Mouse (Mus musculus) embryonic facial prominence, embryonic 15.5 days (tissue): ENCODE results near the gene Trub1. TPM values are rescaled to one million over a fixed set of nuclear protein-coding genes. Genes with fewer than 3 reads are reported as not detected.

Source experiments
- ATAC-seq: fragments of 200-750 bp; cut with Nextera tagmentation; 2 replicates; pipeline ENCODE4 v1.8.0; 2017; ENCODE audit warnings: low read depth, moderate TSS enrichment; ENCODE audit not compliant: insufficient number of reproducible peaks, low FRiP score, low TSS enrichment
- H3K27ac ChIP-seq: fragments of 300-500 bp; sonication (generic); replicated peaks from 2 replicates; pipeline ENCODE4 v1.5.1; 2015; ENCODE audit warnings: mild to moderate bottlenecking, inconsistent platforms
- H3K27me3 ChIP-seq: fragments of 300-500 bp; sonication (generic); 2 replicates; pipeline ENCODE4 v1.6.1; 2015; ENCODE audit warnings: inconsistent platforms
- H3K36me3 ChIP-seq: fragments of 300-500 bp; sonication (generic); 2 replicates; pipeline ENCODE4 v1.6.1; 2015; ENCODE audit warnings: mild to moderate bottlenecking, inconsistent platforms
- H3K4me1 ChIP-seq: fragments of 300-500 bp; sonication (generic); 2 replicates; pipeline ENCODE4 v1.6.1; 2015; ENCODE audit warnings: inconsistent platforms
- H3K4me2 ChIP-seq: fragments of 300-500 bp; sonication (generic); replicated peaks from 2 replicates; pipeline ENCODE4 v1.6.1; 2015; ENCODE audit warnings: mild to moderate bottlenecking, inconsistent platforms
- H3K4me3 ChIP-seq: fragments of 300-500 bp; sonication (generic); replicated peaks from 2 replicates; pipeline ENCODE4 v1.5.1; 2015; ENCODE audit warnings: mild to moderate bottlenecking, inconsistent platforms
- H3K9ac ChIP-seq: fragments of 300-500 bp; sonication (generic); 2 replicates; pipeline ENCODE4 v1.6.1; 2015; ENCODE audit warnings: inconsistent platforms
- H3K9me3 ChIP-seq: fragments of 300-500 bp; sonication (generic); replicated peaks from 2 replicates; pipeline ENCODE4 v1.6.1; 2016; ENCODE audit warnings: inconsistent platforms
- WGBS: fragments of 180-500 bp; shearing (Covaris S2); methylation state at CpG from one replicate; pipeline ENCODE4 v1.1.7; 2015; 5-methylcytosine and 5-hydroxymethylcytosine counted together
- polyA plus RNA-seq: library from polyadenylated mRNA; unstranded; fragments of >200 nt; fragmentation: Nextera tagmentation; extraction: Ambion mirVana; gene quantifications from 2 replicates; pipeline ENCODE4 v1.2.1, GENCODE M21; 2015

The Trub1 gene
- polyA plus RNA-seq, 1 experiment from 2014 or later = 24.1 TPM

DNA sequence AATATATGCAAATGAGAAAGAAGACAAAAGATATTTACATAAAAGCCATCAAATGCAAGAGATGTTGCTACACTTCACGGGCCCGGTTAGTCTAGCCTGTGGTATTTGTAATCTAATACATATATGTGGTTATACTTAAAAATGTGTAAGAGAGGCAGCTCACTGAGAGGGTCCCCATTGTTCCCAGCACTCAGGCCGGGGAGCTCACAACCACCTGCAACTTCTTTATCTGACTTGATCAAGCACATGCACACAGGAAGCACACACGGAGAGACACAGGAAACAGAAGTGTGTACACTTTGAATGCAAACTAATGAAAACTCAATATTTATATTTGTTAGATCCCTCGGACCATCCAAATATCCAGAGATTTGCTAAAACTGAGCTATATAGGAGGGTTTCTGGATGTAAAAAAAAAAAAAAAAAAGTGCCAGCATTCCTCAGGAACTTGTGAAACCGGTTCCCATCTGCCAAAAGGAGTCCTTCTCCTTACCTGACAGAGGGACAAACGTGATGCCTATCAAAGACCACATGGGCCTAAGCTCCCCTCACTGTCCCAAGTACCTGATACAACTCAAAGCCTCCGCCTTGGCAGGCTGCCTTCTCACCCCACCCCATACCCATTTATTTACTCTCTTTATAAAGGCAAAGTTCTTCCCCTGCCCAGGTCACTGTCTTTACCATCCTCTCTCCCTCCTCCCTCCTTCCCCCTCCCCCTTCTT lies 9.6 kb upstream of the Trub1 start:
- H3K4me1 ChIP-seq = no peaks in the 10 kb centered on the region
- H3K27me3 ChIP-seq = no peaks in the 10 kb centered on the region
- H3K4me2 ChIP-seq = no peak overlapping the region
- WGBS = 39% methylated on average over 8 of the region's 8 CpGs
- H3K4me3 ChIP-seq = no peak overlapping the region
- no peak overlapping the region for H3K9ac ChIP-seq
- ATAC-seq = no peak
- H3K36me3 ChIP-seq = no peaks in the 10 kb centered on the region
- H3K27ac ChIP-seq = no peak overlapping the region
- no peaks in the 10 kb centered on the region for H3K9me3 ChIP-seq

DNA sequence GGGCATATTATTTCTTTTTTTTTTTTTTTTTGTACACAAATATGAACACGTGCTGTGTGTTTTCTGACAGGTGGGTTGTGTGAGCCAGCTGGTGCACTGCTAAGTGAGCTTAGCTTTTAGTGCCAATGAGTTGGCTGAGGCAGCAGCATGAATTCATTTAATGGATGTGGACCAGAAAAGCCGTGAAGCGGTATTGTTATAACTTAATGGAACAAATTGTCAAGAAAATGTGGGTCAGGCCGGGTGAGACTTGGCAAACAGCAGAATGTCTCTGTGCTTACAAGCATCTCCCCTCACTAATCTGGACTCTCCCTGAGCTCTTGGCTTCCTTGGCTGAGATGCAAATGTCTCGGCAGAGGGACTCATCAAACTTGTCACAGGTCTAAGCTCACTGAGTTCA lies 7.7 kb upstream of the Trub1 start:
- H3K9ac ChIP-seq = no peak overlapping the region
- H3K4me3 ChIP-seq = no peak overlapping the region
- H3K4me2 ChIP-seq = no peak overlapping the region
- no peaks in the 10 kb centered on the region for H3K9me3 ChIP-seq
- no peaks in the 10 kb centered on the region for H3K36me3 ChIP-seq
- no peak for ATAC-seq
- H3K27me3 ChIP-seq = no peaks in the 10 kb centered on the region
- no peak overlapping the region for H3K27ac ChIP-seq
- 42% methylated on average over 5 of the region's 5 CpGs for WGBS
- H3K4me1 ChIP-seq = no peaks in the 10 kb centered on the region

DNA sequence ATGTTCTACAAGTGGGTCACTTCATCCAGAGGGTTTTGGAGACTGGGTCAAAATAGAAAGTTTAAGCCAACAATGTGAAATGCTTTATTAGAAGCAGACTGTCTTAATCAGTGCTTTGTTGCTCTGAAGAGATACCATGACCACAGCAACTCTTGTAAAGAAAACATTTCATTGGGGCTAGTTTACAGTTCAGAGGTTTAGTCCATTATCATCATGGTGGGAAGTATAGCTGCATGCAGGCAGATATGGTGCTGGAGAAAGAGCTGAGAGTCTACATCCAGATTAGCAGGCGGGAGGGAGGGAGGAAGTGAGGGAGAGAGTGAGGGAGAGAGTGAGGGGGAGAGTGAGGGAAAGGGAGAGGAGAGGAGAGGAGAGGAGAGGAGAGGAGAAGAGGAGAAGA lies 1.9 kb upstream of the Trub1 start:
- WGBS = 72% methylated on average over 1 of the region's 1 CpGs
- no peak overlapping the region for H3K27ac ChIP-seq
- H3K36me3 ChIP-seq = no peaks in the 10 kb centered on the region
- H3K9me3 ChIP-seq = no peaks in the 10 kb centered on the region
- H3K4me3 ChIP-seq = no peak overlapping the region
- no peaks in the 10 kb centered on the region for H3K27me3 ChIP-seq
- H3K4me2 ChIP-seq = no peak overlapping the region
- no peak overlapping the region for H3K9ac ChIP-seq
- H3K4me1 ChIP-seq = peaks cover 16% of the 10 kb centered on the region
- ATAC-seq = no peak

DNA sequence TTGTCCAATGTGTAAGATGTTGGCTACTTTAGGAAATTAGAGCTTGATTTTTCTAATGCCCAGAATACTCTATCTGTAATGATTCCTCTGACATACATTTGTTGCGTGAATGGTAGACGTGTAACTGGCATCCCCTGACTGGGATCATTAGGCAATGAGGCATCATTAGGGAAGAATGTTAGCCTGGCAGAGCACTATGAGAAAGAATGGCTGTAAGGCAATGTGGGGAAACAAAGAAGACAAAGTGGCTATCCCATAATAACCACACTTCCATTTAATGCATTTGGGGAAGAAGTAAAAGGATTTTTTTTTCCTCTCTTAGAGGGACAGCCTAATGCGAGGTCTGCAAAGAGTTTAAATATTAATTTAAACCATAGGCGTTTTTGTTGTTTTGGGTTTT lies 950 bp upstream of the Trub1 start:
- Histone ChIP-seq H3K4me3 (no peak overlapping the region), H3K4me1 (peaks cover 16% of the 10 kb centered on the region), H3K4me2 (no peak overlapping the region), H3K27me3 (no peaks in the 10 kb centered on the region), H3K36me3 (no peaks in the 10 kb centered on the region), H3K9me3 (no peaks in the 10 kb centered on the region), H3K9ac (no peak overlapping the region), H3K27ac (no peak overlapping the region)
- 78% methylated on average over 4 of the region's 4 CpGs for WGBS
- ATAC-seq = no peak

DNA sequence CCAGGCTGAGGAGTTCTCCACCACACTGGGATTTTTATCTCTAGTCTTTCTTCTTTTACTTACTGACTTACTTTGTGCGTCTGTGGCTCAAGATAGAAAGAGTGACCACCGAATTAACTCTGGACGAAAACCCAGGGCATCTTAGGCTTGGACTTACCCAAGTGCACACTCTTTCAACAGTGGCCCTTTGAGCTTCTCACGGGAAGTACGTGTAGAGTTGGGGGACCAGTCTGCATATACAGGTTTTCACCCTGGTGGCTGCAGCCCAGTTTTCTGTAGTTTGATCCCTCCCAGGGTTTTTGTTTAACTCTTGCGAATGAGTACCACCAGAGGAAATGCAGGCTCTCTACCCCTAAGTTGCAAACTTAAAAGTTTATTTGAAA lies 497 bp downstream of the Trub1 start:
- no peaks in the 10 kb centered on the region for H3K9me3 ChIP-seq
- H3K27me3 ChIP-seq = no peaks in the 10 kb centered on the region
- ATAC-seq = no peak
- H3K27ac ChIP-seq = no peak overlapping the region
- H3K4me1 ChIP-seq = peaks cover 16% of the 10 kb centered on the region
- peak overlapping the region; percentile 47 for H3K4me2 ChIP-seq
- H3K4me3 ChIP-seq = peak overlapping the region; percentile 77
- WGBS = 4% methylated on average over 6 of the region's 6 CpGs
- H3K36me3 ChIP-seq = 0 out of 2 replicates have a peak, but pooled peaks cover 2% of the 10 kb centered on the region
- peak overlapping the region; percentile 77 for H3K9ac ChIP-seq

DNA sequence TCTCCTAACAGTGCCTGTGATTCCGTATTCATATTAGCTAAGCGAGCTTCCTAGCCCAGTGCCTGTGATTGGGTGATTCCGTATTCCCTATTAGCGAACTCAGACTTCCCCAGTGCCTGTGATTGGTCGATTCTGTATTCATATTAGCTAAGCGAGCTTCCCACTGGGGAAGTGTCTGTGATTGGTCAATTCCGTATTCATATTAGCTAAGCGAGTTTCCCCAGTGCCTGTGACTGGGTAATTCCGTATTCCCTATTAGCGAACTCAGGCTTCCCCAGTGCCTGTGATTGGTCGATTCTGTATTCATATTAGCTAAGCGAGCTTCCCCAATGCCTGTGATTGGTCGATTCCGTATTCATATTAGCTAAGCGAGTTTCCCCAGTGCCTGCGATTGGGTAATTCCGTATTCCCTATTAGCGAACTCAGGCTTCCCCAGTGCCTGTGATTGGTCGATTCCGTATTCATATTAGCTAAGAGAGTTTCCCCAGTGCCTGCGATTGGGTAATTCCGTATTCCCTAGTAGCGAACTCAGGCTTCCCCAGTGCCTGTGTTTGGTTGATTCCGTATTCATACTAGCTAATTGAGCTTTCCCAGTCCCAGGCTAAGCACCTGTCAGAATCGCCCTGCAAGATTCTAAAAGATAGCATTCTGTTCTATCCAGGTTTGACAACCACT lies 2.7 kb downstream of the Trub1 start:
- Histone ChIP-seq H3K36me3 (peaks cover 15% of the 10 kb centered on the region; the same call in 1 of the 2 replicates), H3K4me1 (peaks cover 16% of the 10 kb centered on the region), H3K4me3 (no peak overlapping the region), H3K9me3 (no peaks in the 10 kb centered on the region), H3K9ac (no peak overlapping the region), H3K4me2 (no peak overlapping the region), H3K27ac (no peak overlapping the region), H3K27me3 (no peaks in the 10 kb centered on the region)
- WGBS = 95% methylated on average over 25 of the region's 25 CpGs
- ATAC-seq = no peak

DNA sequence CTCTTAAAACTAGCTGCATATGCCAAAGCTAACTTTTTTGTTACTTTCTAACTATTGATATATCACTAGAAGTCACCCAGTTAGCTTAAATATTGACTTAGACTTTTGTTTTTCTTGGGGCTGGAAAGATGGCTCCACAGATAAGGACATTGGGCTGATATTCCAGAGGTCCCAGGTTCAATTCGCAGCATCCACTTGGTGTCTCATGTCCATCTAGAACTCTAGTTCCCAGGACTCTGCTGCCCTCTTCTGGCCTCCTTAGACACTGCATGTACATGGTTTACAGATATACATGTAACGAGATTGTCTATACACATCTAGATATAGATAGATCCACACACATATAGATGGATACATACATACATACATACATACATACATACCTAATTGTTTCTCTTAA lies 4.4 kb downstream of the Trub1 start:
- Histone ChIP-seq H3K4me1 (peaks cover 16% of the 10 kb centered on the region), H3K9ac (no peak overlapping the region), H3K4me3 (no peak overlapping the region), H3K27ac (no peak overlapping the region), H3K36me3 (peaks cover 23% of the 10 kb centered on the region; the same call in 1 of the 2 replicates), H3K4me2 (no peak overlapping the region), H3K9me3 (no peaks in the 10 kb centered on the region), H3K27me3 (no peaks in the 10 kb centered on the region)
- 79% methylated on average over 2 of the region's 2 CpGs for WGBS
- no peak for ATAC-seq

DNA sequence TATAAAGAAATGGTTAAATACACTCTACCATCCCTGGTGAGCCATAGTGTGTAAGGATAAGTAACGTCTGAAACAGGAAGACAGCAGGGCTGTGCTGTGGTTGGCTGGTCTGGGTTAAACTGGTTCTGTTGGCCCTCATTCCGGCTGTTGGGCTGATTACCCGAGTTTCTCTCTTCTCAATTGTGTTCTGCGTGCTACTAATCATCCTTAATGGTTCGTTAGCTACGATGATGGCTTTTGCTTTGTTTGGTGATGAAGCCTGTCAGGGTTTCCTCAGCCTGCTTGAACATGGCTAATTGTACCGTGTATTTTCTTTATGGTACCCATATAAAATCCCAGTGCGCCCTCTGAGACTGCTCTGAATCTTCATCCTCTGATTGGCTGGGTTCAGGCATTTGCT lies 11.0 kb downstream of the Trub1 start:
- no peak overlapping the region for H3K4me2 ChIP-seq
- WGBS = 76% methylated on average over 8 of the region's 8 CpGs
- H3K27me3 ChIP-seq = no peaks in the 10 kb centered on the region
- no peak overlapping the region for H3K4me3 ChIP-seq
- H3K4me1 ChIP-seq = peaks cover 7% of the 10 kb centered on the region; the same call in 1 of the 2 replicates
- ATAC-seq = no peak
- no peak overlapping the region for H3K9ac ChIP-seq
- H3K36me3 ChIP-seq = peaks cover 26% of the 10 kb centered on the region; the same call in 1 of the 2 replicates
- no peaks in the 10 kb centered on the region for H3K9me3 ChIP-seq
- H3K27ac ChIP-seq = no peak overlapping the region

DNA sequence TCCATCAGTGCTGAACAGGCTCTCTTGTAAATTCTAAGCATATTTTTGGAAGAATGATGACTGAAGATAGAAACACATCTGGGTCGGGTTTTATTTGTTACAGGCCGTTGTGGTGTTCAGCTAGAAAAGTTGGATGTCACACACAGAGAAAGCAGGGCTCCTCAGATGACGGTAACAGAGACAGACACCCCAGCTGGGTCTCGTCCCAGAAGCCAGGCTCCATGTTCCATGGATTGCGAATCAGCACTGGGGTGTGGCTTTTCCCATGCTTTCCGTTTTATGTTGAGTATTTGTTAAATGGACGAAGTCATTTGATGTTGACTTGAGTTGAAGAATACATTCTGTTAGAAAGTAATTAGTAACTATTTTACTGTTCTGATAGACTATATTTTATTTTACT lies 13.0 kb downstream of the Trub1 start:
- peaks cover 29% of the 10 kb centered on the region; the same call in 1 of the 2 replicates for H3K36me3 ChIP-seq
- 57% methylated on average over 7 of the region's 7 CpGs for WGBS
- H3K4me3 ChIP-seq = no peak overlapping the region
- H3K4me1 ChIP-seq = peaks cover 7% of the 10 kb centered on the region; the same call in 1 of the 2 replicates
- H3K4me2 ChIP-seq = no peak overlapping the region
- H3K9ac ChIP-seq = no peak overlapping the region
- no peaks in the 10 kb centered on the region for H3K27me3 ChIP-seq
- H3K9me3 ChIP-seq = no peaks in the 10 kb centered on the region
- no peak for ATAC-seq
- H3K27ac ChIP-seq = 0 out of 2 replicates have a peak overlapping the region, but pooled peaks have one; percentile 22

DNA sequence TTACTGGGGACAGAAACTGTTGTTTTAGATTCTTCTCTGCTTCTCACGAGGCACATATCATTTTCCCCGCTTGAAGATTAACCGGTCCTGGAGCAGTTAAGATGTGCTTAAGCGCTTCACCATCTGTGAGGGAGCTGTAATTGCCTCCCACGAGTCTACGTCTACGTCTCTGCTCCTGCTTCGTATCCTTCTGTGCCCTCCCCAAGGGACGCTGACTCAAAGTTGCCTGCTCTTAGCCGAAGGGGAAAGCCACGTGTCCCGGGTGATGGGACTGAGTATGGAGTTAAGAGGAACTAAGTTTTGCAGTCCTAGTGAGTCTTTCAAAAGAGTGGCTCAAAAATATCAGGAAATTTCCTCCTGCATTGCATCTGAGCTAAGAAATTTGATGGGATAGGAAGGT lies 18.3 kb downstream of the Trub1 start:
- Histone ChIP-seq H3K36me3 (0 out of 2 replicates have a peak, but pooled peaks cover 25% of the 10 kb centered on the region), H3K4me1 (peaks cover 13% of the 10 kb centered on the region; the same call in 1 of the 2 replicates), H3K9me3 (no peaks in the 10 kb centered on the region), H3K27me3 (no peaks in the 10 kb centered on the region), H3K4me2 (no peak overlapping the region), H3K9ac (no peak overlapping the region), H3K4me3 (no peak overlapping the region), H3K27ac (no peak overlapping the region)
- 69% methylated on average over 12 of the region's 12 CpGs for WGBS
- ATAC-seq = 0 out of 2 replicates have a peak, but pooled peaks have one; percentile 36

DNA sequence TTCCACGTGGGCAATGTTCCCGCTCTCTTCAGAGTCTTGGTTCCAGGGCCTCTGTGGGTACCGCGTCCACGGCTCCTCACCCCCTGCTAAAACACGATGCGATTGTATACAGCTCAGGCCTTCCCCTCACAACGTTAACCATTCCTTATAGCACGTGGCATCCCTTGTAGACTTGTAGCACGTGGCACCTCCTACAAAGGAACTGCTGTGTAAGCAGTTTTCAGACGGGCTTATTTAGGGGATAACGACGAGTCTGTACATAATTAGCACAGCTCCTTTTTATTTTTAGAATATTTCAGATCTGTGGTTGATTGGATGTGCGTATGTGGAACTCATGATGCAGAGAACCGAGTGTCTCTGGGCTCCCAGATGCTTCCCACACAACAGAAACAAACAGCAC lies 19.5 kb downstream of the Trub1 start:
- Histone ChIP-seq H3K27ac (no peak overlapping the region), H3K27me3 (no peaks in the 10 kb centered on the region), H3K4me3 (no peak overlapping the region), H3K36me3 (0 out of 2 replicates have a peak, but pooled peaks cover 22% of the 10 kb centered on the region), H3K4me1 (peaks cover 8% of the 10 kb centered on the region; the same call in 1 of the 2 replicates), H3K9ac (no peak overlapping the region), H3K4me2 (no peak overlapping the region), H3K9me3 (no peaks in the 10 kb centered on the region)
- WGBS = 60% methylated on average over 15 of the region's 15 CpGs
- ATAC-seq = no peak; the same call in 1 of the 2 replicates
